Mouse (Mus musculus) c-Kit-positive CD71-positive TER-119-negative erythroid progenitor cells, embryonic 14.5 days (primary cell): ENCODE measurements around the gene March6.

Experiments
- DNase-seq: peaks from one replicate; pipeline ENCODE4 v3.0.0-alpha.2; 2013; ENCODE audit warnings: low read depth

Gene March6

GRCm38 (mm10) chr15:31511406-31511771 lies 19.5 kb downstream of the March6 start:
- no peak for DNase-seq

DNA sequence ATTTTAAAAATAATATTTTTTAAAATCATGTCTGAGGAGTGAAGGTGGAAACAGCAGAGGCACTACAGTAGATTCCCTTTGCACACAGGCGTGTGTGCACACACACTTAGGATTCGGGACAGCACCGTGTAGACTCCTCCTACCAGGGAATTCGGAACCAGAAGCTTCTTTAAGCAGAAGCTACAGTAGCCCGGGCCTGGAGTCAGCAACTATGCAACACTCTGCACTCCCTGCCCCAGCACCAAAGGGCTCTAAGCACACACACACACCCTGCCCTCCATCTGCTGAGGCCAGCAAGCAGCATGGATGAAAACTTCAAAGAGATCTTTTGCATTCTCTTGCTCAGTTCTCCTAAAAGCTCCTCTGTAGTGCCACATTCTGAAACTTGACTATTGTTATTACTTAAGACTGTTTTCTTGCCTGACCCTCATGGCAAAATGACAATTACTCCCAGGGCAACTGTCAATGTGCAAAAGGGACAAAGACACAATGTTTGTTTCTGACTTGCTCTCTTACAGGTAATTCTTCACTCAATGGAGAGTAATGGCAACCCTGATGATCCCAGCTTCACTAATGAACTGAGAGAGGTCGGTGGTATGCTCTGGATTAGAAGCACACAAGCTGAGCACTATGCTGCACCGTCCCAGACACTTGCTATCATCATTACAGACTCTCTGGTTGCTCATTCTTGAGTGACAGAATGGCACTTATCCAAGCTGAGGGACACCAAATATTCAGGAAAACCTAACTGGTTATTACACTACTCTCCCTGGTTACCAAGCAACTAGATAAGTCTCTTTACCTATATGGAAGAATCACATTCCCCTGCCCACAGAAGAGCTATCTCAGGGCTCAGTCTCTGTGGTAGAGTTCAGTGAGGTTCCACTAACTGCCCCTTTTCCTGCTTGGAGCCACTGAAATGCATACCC lies 20.1 kb downstream of the March6 start:
- DNase-seq: no peak

DNA sequence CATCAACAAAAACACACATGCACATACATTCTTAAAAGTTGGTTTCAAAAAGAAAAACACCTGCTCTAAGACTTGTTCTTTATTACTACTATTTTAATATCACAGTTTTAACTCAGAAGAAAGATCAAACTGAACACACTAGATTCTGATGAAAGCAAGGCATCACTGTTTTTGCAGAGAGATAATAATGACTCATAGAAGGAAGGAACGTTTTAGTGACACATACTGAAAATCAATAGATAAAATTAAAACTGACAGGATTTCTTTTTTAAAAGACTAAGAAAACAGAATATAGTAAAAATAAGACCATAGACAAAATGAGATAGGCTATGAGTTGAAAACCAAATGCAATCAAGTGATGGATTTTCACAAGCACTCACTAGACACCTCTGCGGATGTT lies 25.8 kb downstream of the March6 start:
- DNase-seq: no peak

- DNase-seq: no peak
These were observed 27.4 kb downstream of the March6 start for GRCm38 (mm10) chr15:31503447-31503846.

GRCm38 (mm10) chr15:31502996-31503395 lies 27.9 kb downstream of the March6 start:
- DNase-seq: no peak

DNA sequence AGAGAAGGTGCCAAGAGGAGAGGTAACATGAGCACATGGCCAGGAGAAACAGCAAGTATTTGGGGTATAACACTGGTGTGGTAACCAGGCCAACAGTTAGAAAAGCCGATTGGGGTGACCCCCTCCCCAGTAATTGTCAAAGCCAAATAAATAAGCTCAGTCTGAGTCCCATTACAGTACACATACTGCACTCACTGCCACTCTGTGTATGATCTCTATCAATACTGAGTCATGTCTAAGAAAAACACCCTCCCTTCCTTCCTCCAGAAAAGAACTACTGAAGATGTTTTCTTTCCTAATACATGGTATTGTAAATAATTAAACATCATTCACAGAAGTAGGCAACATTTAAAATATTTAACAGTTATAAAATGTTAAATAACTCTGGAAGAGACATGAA lies 28.5 kb downstream of the March6 start:
- DNase-seq: no peak

- DNase-seq: no peak
These were observed 36.0 kb downstream of the March6 start for GRCm38 (mm10) chr15:31494803-31495202.

DNA sequence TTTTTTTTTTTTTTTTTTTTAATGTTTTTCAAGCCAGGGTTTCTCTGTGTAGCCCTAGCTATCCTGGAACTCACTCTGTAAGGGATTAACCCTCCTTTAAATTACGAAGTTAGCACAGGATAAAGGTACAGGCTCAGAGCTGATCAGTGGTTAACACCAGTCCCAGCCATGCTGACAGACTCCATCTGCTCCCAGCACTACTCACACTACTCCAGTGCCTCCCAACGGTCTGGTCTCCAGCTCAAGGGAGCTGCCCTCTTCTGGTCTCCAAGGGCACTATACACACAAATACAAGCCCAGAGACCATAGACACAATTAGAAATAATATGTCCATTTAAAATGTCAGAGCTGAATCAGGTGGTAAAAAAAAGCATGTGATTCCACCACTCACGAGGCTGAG lies 36.5 kb downstream of the March6 start:
- DNase-seq: no peak

DNA sequence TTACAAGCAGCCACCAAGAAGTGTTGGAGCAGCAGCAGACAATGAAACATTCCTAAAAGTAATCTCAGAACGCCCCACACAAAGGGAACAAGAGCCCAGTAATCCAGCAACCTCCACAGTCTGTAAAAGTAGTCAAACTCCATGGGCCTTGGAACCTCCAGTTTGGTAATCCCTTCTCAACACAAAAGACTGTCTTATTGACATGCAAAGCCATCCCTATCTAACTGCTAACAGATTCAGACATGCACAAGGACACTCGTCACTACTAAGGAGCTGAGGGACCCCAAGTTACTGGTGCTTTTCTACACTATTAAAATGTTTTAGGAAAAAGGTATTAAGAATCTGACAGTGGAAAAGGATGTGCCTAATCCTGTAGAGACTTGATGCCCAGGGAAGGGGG lies 43.4 kb downstream of the March6 start:
- DNase-seq: no peak

DNA sequence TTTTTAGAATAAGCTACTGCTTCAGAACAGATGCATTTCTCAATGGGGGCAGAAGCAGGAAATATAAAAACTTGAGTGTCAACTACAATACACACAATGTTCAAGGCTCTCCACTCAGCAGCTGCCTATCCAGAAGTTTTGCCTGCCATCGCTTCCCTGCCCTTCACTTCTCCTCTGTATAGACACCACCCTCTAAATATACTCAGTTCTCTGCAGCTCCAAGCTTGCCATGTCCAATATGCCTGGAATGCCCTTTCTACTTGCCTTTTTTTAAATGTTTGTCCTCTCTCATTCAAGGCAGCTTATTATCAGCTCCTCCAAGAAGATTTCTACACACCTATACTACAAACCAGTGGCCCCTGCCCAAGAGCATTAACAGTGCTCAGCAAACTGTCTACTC lies 54.2 kb downstream of the March6 start:
- DNase-seq: no peak

DNA sequence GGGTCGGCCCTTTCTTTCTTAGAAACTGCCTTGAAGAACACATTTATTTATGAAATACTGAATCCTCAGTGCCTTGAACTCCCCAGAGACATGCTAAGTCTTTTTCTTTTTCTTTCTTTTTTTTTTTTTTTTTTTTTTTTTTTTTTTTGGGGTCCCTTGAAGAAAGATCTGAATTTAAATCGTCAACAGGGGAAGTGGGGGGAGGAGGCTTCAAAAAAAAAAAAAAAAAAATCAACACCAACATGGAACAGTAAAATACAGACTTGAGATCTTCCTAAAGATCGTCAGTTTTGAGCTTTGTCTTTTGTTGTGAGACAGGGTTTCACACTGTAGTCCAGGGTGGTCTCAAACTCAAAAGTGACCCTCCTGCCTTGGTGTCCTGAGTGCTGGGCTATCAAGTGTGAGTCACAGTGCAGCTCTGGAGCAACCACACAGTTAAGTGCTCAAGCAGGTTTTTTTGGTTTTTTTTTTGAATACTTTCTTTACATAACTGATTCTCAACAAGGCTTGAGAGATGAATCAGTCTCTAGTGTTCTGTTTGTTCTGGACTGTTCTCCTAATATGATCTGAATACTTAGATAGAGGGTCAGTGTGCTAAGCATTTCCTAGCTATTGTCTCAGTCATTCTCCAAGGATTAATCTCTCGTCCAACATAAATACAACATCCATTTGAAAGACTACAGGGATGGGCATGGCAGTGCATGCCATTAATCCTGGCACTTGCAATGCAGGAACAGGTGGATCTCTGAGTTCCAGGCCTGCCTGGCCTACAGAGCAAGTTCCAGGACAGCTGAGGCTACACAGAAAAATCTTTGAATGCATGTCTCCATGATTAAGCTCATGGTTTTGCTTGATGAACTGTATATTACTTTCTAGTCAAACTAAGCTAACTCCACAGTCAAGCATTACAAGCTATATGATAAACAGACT lies 57.9 kb downstream of the March6 start:
- no peak for DNase-seq

DNA sequence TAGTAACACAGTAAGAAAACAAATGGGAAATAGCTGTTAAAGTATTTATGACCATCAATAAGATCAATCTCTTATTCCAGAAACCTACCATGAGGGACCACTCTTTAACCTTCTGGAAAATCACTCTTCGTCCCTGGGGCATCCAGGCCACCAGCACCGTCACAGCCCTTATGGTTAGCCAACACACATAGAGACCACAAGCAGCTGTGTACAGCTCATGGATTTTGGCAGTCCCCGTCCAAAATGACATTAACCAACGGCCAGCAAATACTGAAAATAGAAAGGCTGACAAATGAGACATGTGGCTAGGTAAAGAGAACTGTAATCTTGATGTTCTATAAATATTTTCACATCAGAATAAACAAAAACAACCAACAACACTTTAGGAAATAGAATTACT lies 59.3 kb downstream of the March6 start:
- no peak for DNase-seq

GRCm38 (mm10) chr15:31469497-31469896 lies 61.4 kb downstream of the March6 start:
- no peak for DNase-seq

GRCm38 (mm10) chr15:31468806-31469205 lies 62.0 kb downstream of the March6 start:
- no peak for DNase-seq

DNA sequence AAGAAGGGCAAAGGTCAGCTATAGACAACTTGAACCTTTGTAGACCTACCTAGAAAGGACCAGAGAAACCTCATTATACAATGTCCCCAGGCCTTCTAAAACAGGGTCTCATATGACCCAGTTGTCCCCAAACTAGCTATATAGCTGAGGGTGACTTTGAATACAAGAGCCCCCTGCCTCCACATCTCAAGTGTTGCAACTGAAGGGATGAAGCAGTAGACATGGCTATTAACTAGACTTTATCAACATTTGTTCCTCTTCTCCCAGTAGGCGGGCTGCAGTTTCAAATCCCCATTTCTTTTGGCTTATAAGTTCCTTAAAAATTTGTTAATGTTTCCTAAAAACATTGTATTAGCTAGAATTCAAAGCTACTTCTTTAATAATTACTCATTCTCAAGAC lies 64.1 kb downstream of the March6 start:
- DNase-seq: no peak

DNA sequence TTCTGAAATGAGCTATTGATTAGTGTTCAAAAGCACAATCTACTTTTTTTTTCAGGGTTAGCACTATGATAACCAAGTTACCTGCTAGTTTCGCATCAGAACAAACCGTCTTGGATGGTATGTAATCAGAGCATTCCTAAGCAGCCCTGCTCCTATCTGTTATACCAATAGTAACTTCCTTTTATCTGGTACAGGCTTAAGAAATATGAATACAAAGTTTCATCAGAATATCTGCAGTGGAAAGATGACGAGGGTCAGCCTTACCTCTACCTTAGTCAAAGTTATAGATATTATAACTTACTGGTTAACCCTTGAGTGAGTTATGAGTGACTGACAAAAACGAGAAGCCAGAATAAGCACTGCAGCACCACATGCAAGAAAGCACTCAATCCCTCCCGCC lies 64.6 kb downstream of the March6 start:
- no peak for DNase-seq

- DNase-seq: no peak
These were observed 65.0 kb downstream of the March6 start for GRCm38 (mm10) chr15:31465806-31466205.

DNA sequence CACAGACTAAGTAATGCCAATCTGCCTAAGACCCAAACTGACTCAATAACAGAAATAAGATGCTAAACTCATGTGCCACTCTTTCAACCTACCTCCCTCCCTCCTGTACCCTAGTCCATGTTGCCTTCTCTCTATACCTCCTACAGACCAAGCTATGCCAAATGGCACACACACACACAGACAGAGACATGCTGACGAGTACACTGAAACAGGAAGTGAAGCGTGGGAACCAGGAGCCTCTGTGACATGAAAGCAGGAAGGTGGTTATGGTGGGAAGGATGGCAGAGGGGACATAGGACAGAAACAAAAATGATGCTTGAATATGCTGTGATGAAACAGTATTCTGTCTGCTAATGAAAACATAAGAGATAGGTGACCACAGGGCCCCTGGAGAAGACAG lies 70.3 kb downstream of the March6 start:
- no peak for DNase-seq

- no peak for DNase-seq
These were observed 72.8 kb downstream of the March6 start for GRCm38 (mm10) chr15:31458081-31458480.

DNA sequence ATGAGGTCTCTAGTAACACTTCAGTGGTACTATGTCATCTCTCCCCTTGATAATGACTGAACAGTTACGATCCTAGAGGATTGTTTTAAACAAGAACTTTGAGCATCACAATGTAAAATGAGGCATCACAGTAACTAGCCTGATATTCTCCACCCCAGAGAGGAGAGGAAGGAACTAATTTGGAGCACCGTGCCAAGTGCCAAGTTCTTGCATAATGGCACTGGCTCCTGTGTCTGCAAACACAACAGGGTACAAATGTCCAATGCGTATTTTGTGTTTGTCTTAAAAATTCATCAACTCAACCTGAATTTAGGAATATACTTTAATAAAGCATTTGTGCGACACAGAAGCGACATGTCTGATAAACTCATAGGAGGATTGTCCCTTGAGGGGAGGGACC lies 74.5 kb downstream of the March6 start:
- DNase-seq: no peak

GRCm38 (mm10) chr15:31454861-31455295 lies 76.0 kb downstream of the March6 start:
- DNase-seq: no peak

GRCm38 (mm10) chr15:31454096-31454860 lies 76.6 kb downstream of the March6 start:
- no peak for DNase-seq
